Comparison of ENCODE assay signal across 8 mouse cellular contexts in the genomic region with DNA sequence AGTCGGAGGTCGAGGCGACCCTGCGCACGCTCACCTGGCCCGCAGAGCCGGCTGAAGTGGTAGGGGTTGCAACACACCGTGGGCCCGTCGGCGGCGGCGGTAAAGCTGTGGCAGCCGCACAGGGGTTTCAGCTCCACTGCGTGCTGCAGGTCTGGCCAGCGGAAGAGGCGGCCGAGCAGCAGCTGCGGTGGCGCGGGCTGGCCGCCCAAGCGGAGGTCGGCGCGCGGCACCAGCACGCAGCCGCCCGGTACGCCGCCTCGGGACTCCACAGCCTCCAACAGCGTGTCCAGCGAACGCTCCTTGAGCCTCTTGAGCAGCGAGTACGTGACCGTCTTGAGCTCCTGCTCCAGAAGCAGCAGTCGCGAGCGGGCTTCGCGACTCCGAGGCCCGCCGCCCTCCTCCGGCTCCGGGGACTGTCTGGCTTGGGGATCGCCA. TPM values are rescaled to one million over a fixed set of nuclear protein-coding genes. Genes with fewer than 3 reads are reported as not detected.
DNase-seq lines count a peak whose midpoint lies in the region; ATAC-seq and TF ChIP-seq lines count a peak whose summit lies in the region.

No protein-coding gene starts in this region.

- ATAC-seq in megakaryocyte, adult 5-6 weeks (ENCODE audit: poor library complexity, severe bottlenecking), result no peak
- no peak for ATAC-seq in limb, embryonic 11.5 days (ENCODE audit: insufficient number of reproducible peaks, low FRiP score, low TSS enrichment, low read depth)
- no peak for ATAC-seq in midbrain, embryonic 14.5 days (ENCODE audit: low FRiP score, low TSS enrichment)
- ATAC-seq in inflammation-experienced regulatory T-cells, adult 6 months, result no peak

- TF ChIP-seq POLR2A in brain, embryonic 14.5 days (IDR thresholded peaks at IDR 0.05; ENCODE audit: borderline replicate concordance, extremely low read depth, insufficient read depth, insufficient read length, poor library complexity, severe bottlenecking), result no peak

- H3K9me3 ChIP-seq in megakaryocyte, embryonic 14.5 days, result no peaks in the 10 kb centered on the region
- no peaks in the 10 kb centered on the region for H3K9me3 ChIP-seq in heart, embryonic 10.5 days
- H3K9me3 ChIP-seq in limb, embryonic 11.5 days (ENCODE audit: control insufficient read depth, low read length), result no peaks in the 10 kb centered on the region
- H3K9me3 ChIP-seq in midbrain, embryonic 14.5 days (ENCODE audit: control insufficient read depth, low read length), result no peaks in the 10 kb centered on the region

- peak overlapping the region; percentile 94 for H3K4me3 ChIP-seq in megakaryocyte, embryonic 14.5 days (replicated peaks)
- H3K4me3 ChIP-seq in heart, embryonic 10.5 days, result peak overlapping the region; percentile 90
- peak overlapping the region; percentile 88 for H3K4me3 ChIP-seq in limb, embryonic 11.5 days (ENCODE audit: low read depth, low read length)
- H3K4me3 ChIP-seq in midbrain, embryonic 14.5 days (replicated peaks; ENCODE audit: low read depth, low read length), result peak overlapping the region; percentile 49

- H3K27ac ChIP-seq in heart, embryonic 10.5 days, result peak overlapping the region; percentile 100
- H3K27ac ChIP-seq in limb, embryonic 11.5 days (replicated peaks; ENCODE audit: low read depth, low read length), result peak overlapping the region; percentile 98
- H3K27ac ChIP-seq in midbrain, embryonic 14.5 days (replicated peaks; ENCODE audit: low read depth, low read length), result peak overlapping the region; percentile 8; the same call in 1 of the 2 replicates

- WGBS in heart, embryonic 10.5 days, result under 1% methylated on average over 50 of the region's 50 CpGs
- WGBS in limb, embryonic 11.5 days, result under 1% methylated on average over 48 of the region's 50 CpGs
- WGBS in midbrain, embryonic 14.5 days, result under 1% methylated on average over 49 of the region's 50 CpGs

- H3K36me3 ChIP-seq in megakaryocyte, embryonic 14.5 days (replicated peaks; ENCODE audit: low read length), result no peaks in the 10 kb centered on the region
- H3K36me3 ChIP-seq in heart, embryonic 10.5 days, result peaks cover 51% of the 10 kb centered on the region
- H3K36me3 ChIP-seq in limb, embryonic 11.5 days (ENCODE audit: control insufficient read depth, insufficient read depth, low read length), result no peaks in the 10 kb centered on the region
- no peaks in the 10 kb centered on the region for H3K36me3 ChIP-seq in midbrain, embryonic 14.5 days (ENCODE audit: control insufficient read depth, insufficient read depth, low read length)

- H3K4me1 ChIP-seq in megakaryocyte, embryonic 14.5 days, result peaks cover 86% of the 10 kb centered on the region
- peaks cover 71% of the 10 kb centered on the region for H3K4me1 ChIP-seq in heart, embryonic 10.5 days
- H3K4me1 ChIP-seq in limb, embryonic 11.5 days (ENCODE audit: control insufficient read depth, insufficient read depth, low read length), result peaks cover 34% of the 10 kb centered on the region
- peaks cover 52% of the 10 kb centered on the region for H3K4me1 ChIP-seq in midbrain, embryonic 14.5 days (ENCODE audit: control insufficient read depth, insufficient read depth, low read length)

- no peak for TF ChIP-seq CTCF in brain, embryonic 14.5 days (IDR thresholded peaks at IDR 0.05; ENCODE audit: borderline replicate concordance, extremely low read depth, insufficient read depth, insufficient read length)

- peak; percentile 51 for DNase-seq in brain, embryonic 14.5 days (ENCODE audit: low read depth)
- no peak for DNase-seq in heart, embryonic 10.5 days (ENCODE audit: low spot score)
- peak; percentile 49 for DNase-seq in limb, embryonic 11.5 days (ENCODE audit: low spot score)
- peak; percentile 74 for DNase-seq in midbrain, embryonic 14.5 days
- DNase-seq in cerebellum, adult 9-11 months, result no peak

- H3K9ac ChIP-seq in limb, embryonic 11.5 days (ENCODE audit: low read length), result peak overlapping the region; percentile 99
- H3K9ac ChIP-seq in midbrain, embryonic 14.5 days (replicated peaks; ENCODE audit: low read length), result peak overlapping the region; percentile 64

- peaks cover 45% of the 10 kb centered on the region for H3K27me3 ChIP-seq in megakaryocyte, embryonic 14.5 days (replicated peaks)
- no peaks in the 10 kb centered on the region for H3K27me3 ChIP-seq in heart, embryonic 10.5 days (ENCODE audit: insufficient read depth, poor library complexity, severe bottlenecking)
- H3K27me3 ChIP-seq in limb, embryonic 11.5 days (ENCODE audit: control insufficient read depth, insufficient read depth, low read length), result no peaks in the 10 kb centered on the region
- H3K27me3 ChIP-seq in midbrain, embryonic 14.5 days (ENCODE audit: control insufficient read depth, insufficient read depth, low read length), result peaks cover 32% of the 10 kb centered on the region

- H3K4me2 ChIP-seq in limb, embryonic 11.5 days (ENCODE audit: low read depth, severe bottlenecking), result peak overlapping the region; percentile 94
- peak overlapping the region; percentile 92 for H3K4me2 ChIP-seq in midbrain, embryonic 14.5 days (ENCODE audit: low read length)

RNA-seq across cellular contexts. Expression of gene Smad6, which starts 1.7 kb away (rescaled TPM):
- 19.3 and 52.2 TPM in 2 replicates for polyA plus RNA-seq in megakaryocyte, embryonic 14.5 days (2012; ENCODE audit: insufficient read depth, low replicate concordance)
- 0.52 and 0.96 TPM in 2 replicates for total RNA-seq in megakaryocyte, adult 5-6 weeks (2015)
- 1.3 and 1.7 TPM in 2 replicates for total RNA-seq in megakaryocyte, adult 5-6 weeks (2017)
- polyA plus RNA-seq in brain, embryonic 14.5 days (2012; rRNA removed), result 4.9 and 6.1 TPM in 2 replicates
- 29.4 and 47.2 TPM in 2 replicates for polyA plus RNA-seq in heart, embryonic 10.5 days (2016; fragmentation: Nextera tagmentation; extraction: Ambion mirVana)
- polyA plus RNA-seq in limb, embryonic 11.5 days (2014; fragmentation: Nextera tagmentation; extraction: Ambion mirVana), result 10.1 and 12.3 TPM in 2 replicates
- 0.67 and 2.0 TPM in 2 replicates for polyA plus RNA-seq in midbrain, embryonic 14.5 days (2014; fragmentation: Nextera tagmentation; extraction: Ambion mirVana)
- polyA plus RNA-seq in inflammation-experienced regulatory T-cells, adult 6 months (2017; shearing (Covaris generic)), result not detected

Comparison
In these comparisons a context has a peak if more than half of its experiments do, and no peak if none do; other contexts are left out.
1. DNase-seq: peak in brain, embryonic 14.5 days (single experiment), limb, embryonic 11.5 days (single experiment) and midbrain, embryonic 14.5 days (single experiment); none in heart, embryonic 10.5 days (single experiment) and cerebellum, adult 9-11 months (single experiment).
2. H3K27ac ChIP-seq: peak in every context shown above with its lines; median percentile 100 in heart, embryonic 10.5 days; 98 in limb, embryonic 11.5 days; 8 in midbrain, embryonic 14.5 days.
3. Peak in every context shown above with its lines, with median percentiles within 50 percentile points of each other: H3K4me3 ChIP-seq.